In the genomic region with DNA sequence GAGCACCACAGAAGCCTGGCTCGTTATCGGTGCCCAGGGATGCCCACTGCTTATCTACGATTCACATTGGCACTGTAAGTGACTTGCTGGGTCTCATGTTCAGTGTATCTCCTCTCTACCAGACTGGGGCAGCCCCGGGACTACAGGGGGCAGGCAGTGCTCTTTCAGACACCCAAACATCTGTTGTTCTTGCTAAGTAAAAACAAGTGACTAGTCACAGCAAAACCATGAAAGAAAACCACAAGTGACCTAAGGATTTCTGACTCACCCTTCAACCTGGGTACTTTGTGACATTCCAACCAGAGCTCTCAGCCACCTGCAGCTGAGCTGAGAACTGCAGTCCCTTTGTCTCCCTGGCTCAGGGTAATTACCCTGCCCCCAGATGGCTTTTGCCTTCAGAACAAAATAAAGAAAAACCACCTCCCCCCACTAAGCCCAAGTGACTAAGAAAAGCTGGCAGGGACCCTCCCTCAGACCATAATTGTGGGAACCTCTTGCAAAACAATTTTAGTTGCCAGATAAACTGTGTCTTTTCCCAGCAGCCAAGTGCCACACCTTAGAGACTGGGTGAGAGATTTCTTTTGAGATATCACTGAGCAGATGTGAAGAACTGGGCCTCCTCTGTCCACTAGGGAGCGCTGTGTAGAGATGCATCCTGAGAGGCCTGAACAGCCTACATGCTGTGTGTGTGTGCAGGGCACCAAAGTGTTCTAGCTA, we compare ENCODE assay signal across 9 mouse cellular contexts. TPM values are rescaled to one million over a fixed set of nuclear protein-coding genes. Genes with fewer than 3 reads are reported as not detected.
DNase-seq lines count a peak whose midpoint lies in the region; TF ChIP-seq lines count a peak whose summit lies in the region.
"Had no signal": no experiment of that assay in that cellular context is flagged by ENCODE, and none has a peak within 500 bp of the region (broad histone marks: within the 10 kb centered on the region; RNA-seq: fewer than 3 reads in every experiment).

No protein-coding gene starts in this region.

- peak overlapping the region; percentile 48; the same call in 1 of the 2 replicates for H3K27ac ChIP-seq in bone marrow, adult 2 months (ENCODE audit: control insufficient read depth, insufficient read depth, low read depth, low read length, poor library complexity)
- H3K27ac ChIP-seq in gastrocnemius, adult 2 months: no peak overlapping the region
- H3K27ac ChIP-seq: hindbrain, embryonic 15.5 days had no signal

- intact Hi-C loops in gastrocnemius, adult 2 months (cut with DNase I): no loop called here

- H3K4me3 ChIP-seq in bone marrow, adult 2 months (replicated peaks; ENCODE audit: control insufficient read depth, low read depth, low read length): no peak overlapping the region
- H3K4me3 ChIP-seq in gastrocnemius, adult 2 months: no peak overlapping the region
- no peak overlapping the region for H3K4me3 ChIP-seq in lung, adult 2 months (replicated peaks; ENCODE audit: extremely low read depth, low read depth, low read length)
- H3K4me3 ChIP-seq: hindbrain, embryonic 15.5 days had no signal

- 42% methylated on average over 5 of the region's 5 CpGs for WGBS in bone marrow, adult 2 months
- WGBS in lung, adult 2 months: 53% methylated on average over 5 of the region's 5 CpGs

- peak; percentile 67 for TF ChIP-seq CTCF in bone marrow, adult 2 months (IDR thresholded peaks at IDR 0.05; ENCODE audit: control insufficient read depth, insufficient read depth, low read length)
- TF ChIP-seq CTCF in gastrocnemius, adult 2 months (IDR thresholded peaks at IDR 0.05): peak; percentile 66
- peak; percentile 63 for TF ChIP-seq CTCF in lung, adult 2 months (IDR thresholded peaks at IDR 0.05; ENCODE audit: insufficient read depth, low read length)

- no peak for TF ChIP-seq POLR2A in bone marrow, adult 2 months (IDR thresholded peaks at IDR 0.05; ENCODE audit: borderline replicate concordance, control insufficient read depth, low read depth, low read length)
- no peak for TF ChIP-seq POLR2A in lung, adult 2 months (IDR thresholded peaks at IDR 0.05; ENCODE audit: borderline replicate concordance, extremely low read depth, low read depth, low read length)

- DNase-seq in layer of hippocampus, adult 11-12 months (ENCODE audit: low spot score): peak; percentile 16
- no peak for DNase-seq in layer of hippocampus, adult 9-11 months
- DNase-seq in ES-CJ7 (ENCODE audit: low read depth, low spot score): peak; percentile 64
- peak; percentile 50 for DNase-seq in gastrocnemius, adult 2 months
- DNase-seq in lung, adult 2 months: peak; percentile 35
- peak; percentile 25 to 39 for DNase-seq in spleen, postnatal 14 days (ENCODE audit: low spot score in 2 of 2)
- DNase-seq in layer of hippocampus, adult 8-10 months (ENCODE audit: low spot score in 2 of 2): no peak

- H3K4me1 ChIP-seq in bone marrow, adult 2 months (ENCODE audit: control insufficient read depth, insufficient read depth, low read length): peaks cover 4% of the 10 kb centered on the region
- H3K4me1 ChIP-seq in lung, adult 2 months (ENCODE audit: control insufficient read depth, insufficient read depth, low read length): peaks cover 2% of the 10 kb centered on the region; the same call in 1 of the 2 replicates

RNA-seq across cellular contexts. Expression of gene Spdye4c, which starts 46.4 kb away (rescaled TPM):
- polyA plus RNA-seq in bone marrow, adult 2 months (2011; ENCODE audit: insufficient read depth, insufficient read length, low replicate concordance, missing spikeins): not detected in 2 replicates
- not detected for total RNA-seq in gastrocnemius, adult 2 months (2021)
- polyA plus RNA-seq in lung, adult 2 months (2012; rRNA removed): not detected in 2 replicates
- total RNA-seq in layer of hippocampus, adult 8-10 months (2022): not detected
- polyA plus RNA-seq: hindbrain, embryonic 15.5 days had no signal

Comparison
In these comparisons a context has a peak if more than half of its experiments do, and no peak if none do; other contexts are left out.
1. DNase-seq: peak in layer of hippocampus, adult 11-12 months (single experiment), ES-CJ7 (single experiment), gastrocnemius, adult 2 months (single experiment), lung, adult 2 months (single experiment) and spleen, postnatal 14 days (2 of 2); none in layer of hippocampus, adult 9-11 months (single experiment) and layer of hippocampus, adult 8-10 months (0 of 2).
2. Peak in every context shown above with its lines, with median percentiles within 50 percentile points of each other: CTCF ChIP-seq.